In genomic region chr10:96181398-96181790, GRCm38 (mm10) we compare ENCODE assay signal across 10 mouse cellular contexts. TPM values are rescaled to one million over a fixed set of nuclear protein-coding genes. Genes with fewer than 3 reads are reported as not detected.
DNase-seq lines count a peak whose midpoint lies in the region; ATAC-seq and TF ChIP-seq lines count a peak whose summit lies in the region.
"Had no signal": no experiment of that assay in that cellular context is flagged by ENCODE, and none has a peak within 500 bp of the region (broad histone marks: within the 10 kb centered on the region; RNA-seq: fewer than 3 reads in every experiment).

No protein-coding gene starts in this region.

- H3K27ac ChIP-seq in gastrocnemius, adult 2 months = peak overlapping the region; percentile 24
- no peak overlapping the region for H3K27ac ChIP-seq in liver, embryonic 14.5 days
- H3K27ac ChIP-seq in forebrain, embryonic 11.5 days (ENCODE audit: low read depth, low read length) = no peak overlapping the region
- H3K27ac ChIP-seq in hindbrain, postnatal 0 days = no peak overlapping the region
- H3K27ac ChIP-seq: limb, embryonic 12.5 days had no signal

- no peak overlapping the region for H3K9ac ChIP-seq in liver, embryonic 14.5 days (replicated peaks)
- H3K9ac ChIP-seq in forebrain, embryonic 11.5 days (ENCODE audit: low read length) = no peak overlapping the region
- no peak overlapping the region for H3K9ac ChIP-seq in hindbrain, postnatal 0 days (replicated peaks; ENCODE audit: low read length)
- H3K9ac ChIP-seq: limb, embryonic 12.5 days had no signal

- no peak for DNase-seq in gastrocnemius, adult 2 months
- DNase-seq in gastrocnemius, adult 8-10 months (ENCODE audit: low spot score in 2 of 2) = no peak
- DNase-seq in T-cell, adult 2 months (ENCODE audit: low spot score) = peak; percentile 64
- DNase-seq in liver, embryonic 14.5 days (ENCODE audit: low read depth in 3 of 3, low spot score in 3 of 3) = no peak
- DNase-seq in forebrain, embryonic 11.5 days (ENCODE audit: low spot score) = no peak
- DNase-seq in hindbrain, postnatal 0 days (ENCODE audit: low spot score) = no peak
- DNase-seq in layer of hippocampus, adult 8-10 months (ENCODE audit: low spot score in 2 of 2) = no peak

- ATAC-seq in liver, embryonic 14.5 days (ENCODE audit: insufficient read depth) = 0 out of 2 replicates have a peak, but pooled peaks have one; percentile 35
- peak; percentile 88 for ATAC-seq in neutrophil, adult 5-6 weeks (ENCODE audit: extremely low read depth, insufficient number of reproducible peaks, low FRiP score, poor library complexity, severe bottlenecking)
- ATAC-seq in forebrain, embryonic 11.5 days (replicated peaks; ENCODE audit: low FRiP score) = no peak
- ATAC-seq in hindbrain, postnatal 0 days = no peak

- no peak overlapping the region for H3K4me2 ChIP-seq in liver, embryonic 14.5 days (ENCODE audit: low read depth)
- no peak overlapping the region for H3K4me2 ChIP-seq in forebrain, embryonic 11.5 days (ENCODE audit: low read depth, low read length, severe bottlenecking)
- no peak overlapping the region for H3K4me2 ChIP-seq in hindbrain, postnatal 0 days (ENCODE audit: low read depth, low read length)
- H3K4me2 ChIP-seq: limb, embryonic 12.5 days had no signal

- WGBS in liver, embryonic 14.5 days (ENCODE audit: insufficient replicate concordance) = 17% methylated on average over 5 of the region's 5 CpGs
- WGBS in forebrain, embryonic 11.5 days = 78% methylated on average over 5 of the region's 5 CpGs
- 82% methylated on average over 5 of the region's 5 CpGs for WGBS in hindbrain, postnatal 0 days

- H3K4me3 ChIP-seq in gastrocnemius, adult 2 months = no peak overlapping the region
- H3K4me3 ChIP-seq in liver, embryonic 14.5 days (ENCODE audit: insufficient read depth in 1 of 2, low read depth in 2 of 2, low read length in 2 of 2) = no peak overlapping the region
- no peak overlapping the region for H3K4me3 ChIP-seq in forebrain, embryonic 11.5 days (ENCODE audit: low read depth, low read length)
- no peak overlapping the region for H3K4me3 ChIP-seq in hindbrain, postnatal 0 days (ENCODE audit: low read length)
- H3K4me3 ChIP-seq: limb, embryonic 12.5 days had no signal

- intact Hi-C loops in gastrocnemius, adult 2 months (cut with DNase I) = no loop called here

- no peak for TF ChIP-seq EP300 in liver, embryonic 14.5 days (IDR thresholded peaks at IDR 0.05; ENCODE audit: low read depth)

- TF ChIP-seq CTCF in gastrocnemius, adult 2 months (IDR thresholded peaks at IDR 0.05) = no peak
- TF ChIP-seq CTCF in liver, embryonic 14.5 days (IDR thresholded peaks at IDR 0.05; ENCODE audit: low read depth) = no peak
- no peak for TF ChIP-seq CTCF in hindbrain, postnatal 0 days (IDR thresholded peaks at IDR 0.05; ENCODE audit: low read depth)

- no peaks in the 10 kb centered on the region for H3K36me3 ChIP-seq in liver, embryonic 14.5 days (replicated peaks; ENCODE audit: control insufficient read depth, insufficient read depth, low read depth)
- no peaks in the 10 kb centered on the region for H3K36me3 ChIP-seq in forebrain, embryonic 11.5 days (ENCODE audit: control insufficient read depth, insufficient read depth, low read length)
- H3K36me3 ChIP-seq in hindbrain, postnatal 0 days (ENCODE audit: insufficient read depth, low read length) = no peaks in the 10 kb centered on the region
- H3K36me3 ChIP-seq: limb, embryonic 12.5 days had no signal

- H3K27me3 ChIP-seq in liver, embryonic 14.5 days (ENCODE audit: control insufficient read depth, insufficient read depth, low read length) = no peaks in the 10 kb centered on the region
- no peaks in the 10 kb centered on the region for H3K27me3 ChIP-seq in forebrain, embryonic 11.5 days (ENCODE audit: control insufficient read depth, insufficient read depth, low read length)
- H3K27me3 ChIP-seq in hindbrain, postnatal 0 days (ENCODE audit: insufficient read depth, low read length) = no peaks in the 10 kb centered on the region
- H3K27me3 ChIP-seq: limb, embryonic 12.5 days had no signal

- H3K9me3 ChIP-seq in liver, embryonic 14.5 days (ENCODE audit: control insufficient read depth, low read length) = no peaks in the 10 kb centered on the region
- no peaks in the 10 kb centered on the region for H3K9me3 ChIP-seq in forebrain, embryonic 11.5 days (ENCODE audit: control insufficient read depth, low read length)
- no peaks in the 10 kb centered on the region for H3K9me3 ChIP-seq in hindbrain, postnatal 0 days (ENCODE audit: low read length)
- H3K9me3 ChIP-seq: limb, embryonic 12.5 days had no signal

- peaks cover 4 to 18% of the 10 kb centered on the region in 2 experiments; a peak in 3 of 4 replicates for H3K4me1 ChIP-seq in liver, embryonic 14.5 days (replicated peaks; ENCODE audit: control insufficient read depth in 2 of 2, insufficient read depth in 2 of 2, low read length in 1 of 2)
- H3K4me1 ChIP-seq in forebrain, embryonic 11.5 days (replicated peaks; ENCODE audit: control insufficient read depth, insufficient read depth, low read length) = no peaks in the 10 kb centered on the region
- H3K4me1 ChIP-seq in hindbrain, postnatal 0 days (ENCODE audit: insufficient read depth, low read length) = no peaks in the 10 kb centered on the region
- H3K4me1 ChIP-seq: limb, embryonic 12.5 days had no signal

RNA-seq across cellular contexts. Expression of gene Gm5426, which starts 45.0 kb away (rescaled TPM):
- not detected for total RNA-seq in gastrocnemius, adult 2 months (2021)
- total RNA-seq in gastrocnemius, adult 8-10 months (2022) = not detected
- not detected in 2 replicates for polyA plus RNA-seq in liver, embryonic 14.5 days (2012; rRNA removed)
- not detected in 2 replicates for polyA plus RNA-seq in liver, embryonic 14.5 days (2014; fragmentation: Nextera tagmentation; extraction: Ambion mirVana)
- total RNA-seq in neutrophil, adult 5-6 weeks (2017) = not detected in 2 replicates
- polyA plus RNA-seq in forebrain, embryonic 11.5 days (2014; fragmentation: Nextera tagmentation; extraction: Ambion mirVana) = not detected in 2 replicates
- total RNA-seq in hindbrain, postnatal 0 days (2014; rRNA removed) = not detected in 2 replicates
- polyA plus RNA-seq in hindbrain, postnatal 0 days (2015; fragmentation: Nextera tagmentation; extraction: Ambion mirVana) = not detected in 2 replicates
- total RNA-seq in layer of hippocampus, adult 8-10 months (2022) = not detected
- polyA plus RNA-seq: limb, embryonic 12.5 days; urinary bladder, adult 2 months had no signal

Comparison
In these comparisons a context has a peak if more than half of its experiments do, and no peak if none do; other contexts are left out.
1. ATAC-seq: peak in liver, embryonic 14.5 days (single experiment) and neutrophil, adult 5-6 weeks (single experiment); none in forebrain, embryonic 11.5 days (single experiment) and hindbrain, postnatal 0 days (single experiment).